Mouse (Mus musculus) forebrain, embryonic 15.5 days (tissue): ENCODE measurements around the gene Krt19. TPM values are rescaled to one million over a fixed set of nuclear protein-coding genes. Genes with fewer than 3 reads are reported as not detected.
A peak's percentile ranks its signal among the peaks of the same experiment; 100 is the strongest.

Experiments
- ATAC-seq: fragments of 200-750 bp; cut with Nextera tagmentation; replicated peaks from 2 replicates; pipeline ENCODE4 v1.8.0; 2017; ENCODE audit warnings: mild to moderate bottlenecking, moderate TSS enrichment, moderate library complexity
- H3K27ac ChIP-seq: fragments of 300-500 bp; sonication (generic); replicated peaks from 2 replicates; pipeline ENCODE4 v1.5.1; 2015; ENCODE audit warnings: mild to moderate bottlenecking, inconsistent platforms
- H3K27me3 ChIP-seq: fragments of 300-500 bp; sonication (generic); 2 replicates; pipeline ENCODE4 v1.6.1; 2015; ENCODE audit warnings: inconsistent platforms
- H3K36me3 ChIP-seq: fragments of 300-500 bp; sonication (generic); 2 replicates; pipeline ENCODE4 v1.6.1; 2015; ENCODE audit warnings: mild to moderate bottlenecking, inconsistent platforms
- H3K4me1 ChIP-seq: fragments of 300-500 bp; sonication (generic); 2 replicates; pipeline ENCODE4 v1.6.1; 2015; ENCODE audit warnings: inconsistent platforms
- H3K4me2 ChIP-seq: fragments of 300-500 bp; sonication (generic); replicated peaks from 2 replicates; pipeline ENCODE4 v1.6.1; 2015; ENCODE audit warnings: mild to moderate bottlenecking, inconsistent platforms
- H3K4me3 ChIP-seq: fragments of 300-500 bp; sonication (generic); 2 replicates; pipeline ENCODE4 v1.5.1; 2015; ENCODE audit warnings: mild to moderate bottlenecking, inconsistent platforms
- H3K9ac ChIP-seq: fragments of 300-500 bp; sonication (generic); replicated peaks from 2 replicates; pipeline ENCODE4 v1.6.1; 2015; ENCODE audit warnings: mild to moderate bottlenecking, inconsistent platforms
- H3K9me3 ChIP-seq: fragments of 300-500 bp; sonication (generic); 2 replicates; pipeline ENCODE4 v1.6.1; 2016; ENCODE audit warnings: inconsistent platforms
- WGBS: fragments of 180-500 bp; shearing (Covaris S2); methylation state at CpG from one replicate; pipeline ENCODE4 v1.1.7; 2015; ENCODE audit warnings: mixed read lengths; 5-methylcytosine and 5-hydroxymethylcytosine counted together
- polyA plus RNA-seq: library from polyadenylated mRNA; unstranded; fragments of >200 nt; fragmentation: Nextera tagmentation; extraction: Ambion mirVana; gene quantifications from 2 replicates; pipeline ENCODE4 v1.2.1, GENCODE M21; 2015

Krt19 gene
- polyA plus RNA-seq, 1 experiment from 2014 or later: 3.8 TPM

DNA sequence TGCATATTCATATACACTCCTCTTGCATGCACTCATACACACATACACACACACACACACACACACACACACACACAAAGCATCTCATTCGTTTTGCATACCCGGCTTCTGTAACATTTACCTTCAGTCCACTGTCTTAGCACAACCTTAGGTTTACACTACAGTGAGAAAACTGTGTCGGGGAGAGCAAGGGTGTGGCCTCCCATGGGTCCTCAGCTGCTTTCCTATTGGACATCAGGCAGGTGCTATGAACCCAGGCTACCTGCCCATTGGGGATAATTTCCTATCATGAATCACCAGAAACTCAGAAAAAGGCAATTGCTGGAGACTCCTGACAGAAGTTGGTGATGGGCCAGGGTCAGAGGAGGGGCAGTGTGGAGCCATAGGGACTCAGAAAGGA lies 8.9 kb upstream of the Krt19 start:
- 86% methylated on average over 3 of the region's 3 CpGs for WGBS
- Histone ChIP-seq H3K9ac (no peak overlapping the region), H3K4me3 (no peak overlapping the region), H3K36me3 (no peaks in the 10 kb centered on the region), H3K27ac (no peak overlapping the region), H3K27me3 (no peaks in the 10 kb centered on the region), H3K4me2 (no peak overlapping the region), H3K9me3 (no peaks in the 10 kb centered on the region), H3K4me1 (no peaks in the 10 kb centered on the region)
- ATAC-seq: no peak

- 67% methylated on average over 8 of the region's 8 CpGs for WGBS
- Histone ChIP-seq H3K9me3 (no peaks in the 10 kb centered on the region), H3K36me3 (no peaks in the 10 kb centered on the region), H3K4me3 (no peak overlapping the region), H3K4me1 (no peaks in the 10 kb centered on the region), H3K27me3 (no peaks in the 10 kb centered on the region), H3K27ac (no peak overlapping the region), H3K4me2 (no peak overlapping the region), H3K9ac (no peak overlapping the region)
- ATAC-seq: no peak
These were observed 7.2 kb upstream of the Krt19 start for GRCm38 (mm10) chr11:100155497-100156255.

DNA sequence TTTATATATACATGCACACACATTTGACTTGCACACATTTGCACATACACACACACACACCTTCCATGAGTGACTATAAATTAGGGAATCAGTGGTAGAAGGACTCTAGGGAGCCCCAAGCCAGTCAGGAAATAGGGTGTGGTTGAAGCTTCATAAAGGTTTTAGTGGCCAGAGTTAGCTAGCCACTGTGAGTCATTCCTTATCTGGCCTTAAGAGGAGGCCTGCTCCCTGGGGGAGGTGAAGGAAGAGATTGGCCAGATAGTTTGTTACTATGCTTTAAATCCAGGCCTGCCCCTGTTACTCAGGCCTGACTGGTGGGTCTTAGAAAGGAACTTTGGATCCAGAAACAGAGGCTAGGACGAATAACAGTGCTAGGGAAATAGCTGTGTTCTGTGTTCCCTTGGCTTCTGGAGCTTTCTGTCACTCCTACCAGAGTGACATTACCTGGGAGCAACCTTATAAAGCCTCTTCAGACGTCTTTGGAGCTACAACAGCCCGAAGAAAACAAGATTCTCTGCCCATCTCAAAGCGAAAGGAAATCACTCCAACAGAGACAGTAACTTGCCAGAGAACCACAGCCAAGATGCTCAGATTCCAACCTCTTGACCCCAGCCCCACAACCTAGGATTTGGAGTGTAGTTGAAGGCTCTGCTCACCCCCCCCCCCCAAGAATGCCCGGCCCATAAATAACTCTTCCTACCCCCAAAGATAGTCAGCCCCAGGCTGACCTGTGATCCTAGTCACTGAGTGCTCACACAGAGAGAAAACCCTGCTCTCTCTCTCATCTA lies 705 bp downstream of the Krt19 start:
- Histone ChIP-seq H3K4me3 (no peak overlapping the region), H3K36me3 (no peaks in the 10 kb centered on the region), H3K9me3 (no peaks in the 10 kb centered on the region), H3K9ac (no peak overlapping the region), H3K4me1 (0 out of 2 replicates have a peak, but pooled peaks cover 6% of the 10 kb centered on the region), H3K4me2 (no peak overlapping the region), H3K27me3 (peaks cover 29% of the 10 kb centered on the region), H3K27ac (no peak overlapping the region)
- WGBS: 68% methylated on average over 5 of the region's 5 CpGs
- ATAC-seq: no peak

- H3K36me3 ChIP-seq: no peaks in the 10 kb centered on the region
- H3K9me3 ChIP-seq: no peaks in the 10 kb centered on the region
- H3K27me3 ChIP-seq: peaks cover 29% of the 10 kb centered on the region
- 0 out of 2 replicates have a peak overlapping the region, but pooled peaks have one; percentile 7 for H3K4me3 ChIP-seq
- 0 out of 2 replicates have a peak, but pooled peaks cover 6% of the 10 kb centered on the region for H3K4me1 ChIP-seq
- H3K9ac ChIP-seq: no peak overlapping the region
- peak overlapping the region; percentile 26; the same call in 1 of the 2 replicates for H3K4me2 ChIP-seq
- no peak overlapping the region for H3K27ac ChIP-seq
- ATAC-seq: no peak
- WGBS: 4% methylated on average over 13 of the region's 13 CpGs
These were observed 2.5 kb downstream of the Krt19 start for GRCm38 (mm10) chr11:100145858-100146560.

- Histone ChIP-seq H3K27ac (no peak overlapping the region), H3K4me3 (0 out of 2 replicates have a peak overlapping the region, but pooled peaks have one; percentile 7), H3K36me3 (no peaks in the 10 kb centered on the region), H3K9ac (no peak overlapping the region), H3K4me1 (0 out of 2 replicates have a peak, but pooled peaks cover 6% of the 10 kb centered on the region), H3K9me3 (no peaks in the 10 kb centered on the region), H3K27me3 (peaks cover 29% of the 10 kb centered on the region), H3K4me2 (peak overlapping the region; percentile 26)
- WGBS: under 1% methylated on average over 20 of the region's 20 CpGs
- ATAC-seq: no peak
These were observed 3.4 kb downstream of the Krt19 start for GRCm38 (mm10) chr11:100145104-100145503.

DNA sequence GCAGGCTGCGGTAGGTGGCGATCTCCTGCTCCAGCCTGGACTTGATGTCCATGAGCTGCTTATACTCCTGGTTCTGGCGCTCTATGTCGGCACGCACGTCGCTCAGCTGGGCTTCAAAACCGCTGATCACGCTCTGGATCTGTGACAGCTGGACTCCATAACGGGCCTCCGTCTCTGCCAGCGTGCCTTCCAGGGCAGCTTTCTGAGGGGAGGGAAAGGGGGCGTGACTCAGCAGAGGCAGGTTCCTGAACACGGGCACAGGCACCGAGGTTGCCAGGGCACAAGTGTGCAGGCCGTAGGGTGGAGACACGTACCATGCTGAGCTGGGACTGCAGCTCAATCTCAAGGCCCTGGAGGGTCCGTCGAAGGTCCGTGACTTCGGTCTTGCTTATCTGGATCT lies 7.5 kb downstream of the Krt19 start:
- Histone ChIP-seq H3K9me3 (no peaks in the 10 kb centered on the region), H3K4me2 (no peak overlapping the region), H3K4me1 (peaks cover 20% of the 10 kb centered on the region), H3K36me3 (no peaks in the 10 kb centered on the region), H3K9ac (no peak overlapping the region), H3K27ac (no peak overlapping the region), H3K27me3 (peaks cover 21% of the 10 kb centered on the region; the same call in 1 of the 2 replicates), H3K4me3 (no peak overlapping the region)
- ATAC-seq: no peak
- WGBS: 82% methylated on average over 21 of the region's 21 CpGs

DNA sequence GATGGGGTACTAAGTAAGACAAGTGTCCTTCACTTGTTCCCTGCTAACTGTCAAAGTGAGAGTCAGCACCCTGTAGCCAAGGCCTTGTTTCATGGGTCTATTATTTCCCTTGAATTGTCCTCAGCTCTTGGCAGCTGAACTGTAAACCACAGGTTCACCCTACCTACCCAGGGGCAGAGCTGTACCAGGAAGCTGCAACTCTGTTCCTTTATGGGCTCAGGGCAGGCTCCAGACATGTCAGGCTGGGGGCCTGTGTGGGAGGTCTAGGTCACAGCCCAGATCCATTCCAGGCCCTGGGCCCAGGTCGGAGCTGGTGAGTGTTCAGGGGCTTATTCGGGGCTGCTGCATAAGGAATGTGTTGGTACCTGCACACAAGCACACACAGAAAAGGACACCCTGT lies 9.1 kb downstream of the Krt19 start:
- Histone ChIP-seq H3K4me1 (peaks cover 14% of the 10 kb centered on the region), H3K27ac (no peak overlapping the region), H3K9me3 (no peaks in the 10 kb centered on the region), H3K4me2 (no peak overlapping the region), H3K36me3 (no peaks in the 10 kb centered on the region), H3K9ac (no peak overlapping the region), H3K4me3 (no peak overlapping the region), H3K27me3 (peaks cover 6% of the 10 kb centered on the region; the same call in 1 of the 2 replicates)
- WGBS: 79% methylated on average over 2 of the region's 2 CpGs
- no peak for ATAC-seq

DNA sequence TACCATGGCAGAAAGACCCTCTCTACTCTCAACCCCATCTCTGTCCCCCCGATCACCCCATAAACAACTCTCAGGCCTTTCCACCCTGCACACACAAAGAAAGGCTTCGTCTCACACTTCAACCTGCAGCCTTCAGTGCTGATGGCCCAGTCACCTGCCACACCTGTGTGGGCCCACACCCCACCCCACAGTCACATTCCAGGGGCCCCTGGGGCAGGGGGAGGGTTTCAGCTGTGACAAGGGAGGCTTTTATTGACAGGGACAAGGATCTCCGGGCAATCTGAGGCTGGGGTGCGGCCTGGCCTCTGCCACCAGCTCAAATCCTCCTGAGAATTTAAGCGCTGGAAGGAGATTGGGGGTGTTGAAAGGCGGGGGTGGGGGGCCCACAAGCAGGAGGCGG lies 9.7 kb downstream of the Krt19 start:
- Histone ChIP-seq H3K9me3 (no peaks in the 10 kb centered on the region), H3K4me2 (no peak overlapping the region), H3K4me3 (no peak overlapping the region), H3K36me3 (no peaks in the 10 kb centered on the region), H3K27me3 (peaks cover under 1% of the 10 kb centered on the region; the same call in 1 of the 2 replicates), H3K27ac (no peak overlapping the region), H3K9ac (no peak overlapping the region), H3K4me1 (peaks cover 14% of the 10 kb centered on the region)
- 50% methylated on average over 7 of the region's 7 CpGs for WGBS
- ATAC-seq: no peak

- peak; percentile 53 for ATAC-seq
- Histone ChIP-seq H3K27me3 (no peaks in the 10 kb centered on the region), H3K4me3 (no peak overlapping the region), H3K36me3 (no peaks in the 10 kb centered on the region), H3K4me1 (peaks cover 14% of the 10 kb centered on the region), H3K27ac (no peak overlapping the region), H3K9ac (no peak overlapping the region), H3K9me3 (no peaks in the 10 kb centered on the region), H3K4me2 (no peak overlapping the region)
- WGBS: 24% methylated on average over 5 of the region's 5 CpGs
These were observed 10.8 kb downstream of the Krt19 start for GRCm38 (mm10) chr11:100137693-100138092.

GRCm38 (mm10) chr11:100136559-100136958 lies 11.9 kb downstream of the Krt19 start:
- ATAC-seq: no peak
- Histone ChIP-seq H3K4me2 (no peak overlapping the region), H3K9me3 (no peaks in the 10 kb centered on the region), H3K4me3 (no peak overlapping the region), H3K36me3 (no peaks in the 10 kb centered on the region), H3K9ac (no peak overlapping the region), H3K27ac (no peak overlapping the region), H3K4me1 (peaks cover 14% of the 10 kb centered on the region), H3K27me3 (no peaks in the 10 kb centered on the region)
- 51% methylated on average over 5 of the region's 5 CpGs for WGBS

GRCm38 (mm10) chr11:100135731-100136130 lies 12.7 kb downstream of the Krt19 start, which contains the start of gene Krt15:
Krt15 (minus strand) TSS chr11:100135928.
- Histone ChIP-seq H3K9me3 (no peaks in the 10 kb centered on the region), H3K9ac (no peak within 1 kb of the TSS), H3K27ac (no peak within 1 kb of the TSS), H3K27me3 (no peaks in the 10 kb centered on the region), H3K4me2 (no peak within 1 kb of the TSS), H3K36me3 (no peaks in the 10 kb centered on the region), H3K4me1 (peaks cover 14% of the 10 kb centered on the region), H3K4me3 (no peak within 1 kb of the TSS)
- no peak for ATAC-seq
- WGBS: 77% methylated on average over 7 of the region's 7 CpGs

- H3K36me3 ChIP-seq: no peaks in the 10 kb centered on the region
- no peak overlapping the region for H3K4me3 ChIP-seq
- H3K9ac ChIP-seq: no peak overlapping the region
- no peak overlapping the region for H3K4me2 ChIP-seq
- H3K4me1 ChIP-seq: no peaks in the 10 kb centered on the region
- no peak for ATAC-seq
- no peak overlapping the region for H3K27ac ChIP-seq
- WGBS: 84% methylated on average over 7 of the region's 7 CpGs
- no peaks in the 10 kb centered on the region for H3K9me3 ChIP-seq
- no peaks in the 10 kb centered on the region for H3K27me3 ChIP-seq
These were observed 23.6 kb downstream of the Krt19 start for GRCm38 (mm10) chr11:100124901-100125300.
